Mouse (Mus musculus): Measurements from ENCODE around the gene Fbn1. TPM values are rescaled to one million over a fixed set of nuclear protein-coding genes. Genes with fewer than 3 reads are reported as not detected.

The Fbn1 gene
- total RNA-seq, 4 experiments from 2014 or later, result 9.0 to 10.6 (median 9.7) TPM

DNA sequence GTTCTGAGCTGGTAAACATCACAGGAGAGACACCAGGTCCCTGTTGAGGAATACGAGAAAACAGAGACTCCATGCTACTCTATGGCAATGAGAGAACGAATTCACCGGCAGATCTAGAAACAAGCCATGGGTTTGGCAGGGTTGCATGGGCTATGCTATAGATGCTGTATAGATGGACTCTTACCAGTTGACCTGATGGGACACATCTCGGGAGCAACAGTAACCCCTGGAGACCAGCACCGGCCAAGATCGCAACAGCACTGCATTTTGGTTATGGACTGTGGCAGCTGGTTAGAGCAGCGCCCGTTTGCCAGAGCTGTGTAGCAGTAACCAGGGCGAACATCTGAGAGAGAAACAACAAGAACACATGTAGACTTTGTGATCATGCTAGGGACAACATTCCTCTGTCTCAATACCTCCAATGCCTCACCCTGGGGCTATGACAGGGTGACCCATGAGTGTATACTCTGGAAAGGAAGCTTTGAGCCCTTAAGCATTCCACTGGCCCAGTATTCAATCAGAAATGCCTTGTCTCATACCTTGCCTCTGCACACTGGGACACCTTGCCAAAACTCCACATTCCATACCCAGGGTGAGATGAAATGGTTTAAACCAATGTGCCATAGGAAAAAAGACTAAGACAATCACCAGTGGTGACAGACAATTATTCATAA, 113.2 kb downstream of the Fbn1 start:
- no peak for DNase-seq (ENCODE audit: low spot score in 2 of 2)

DNA sequence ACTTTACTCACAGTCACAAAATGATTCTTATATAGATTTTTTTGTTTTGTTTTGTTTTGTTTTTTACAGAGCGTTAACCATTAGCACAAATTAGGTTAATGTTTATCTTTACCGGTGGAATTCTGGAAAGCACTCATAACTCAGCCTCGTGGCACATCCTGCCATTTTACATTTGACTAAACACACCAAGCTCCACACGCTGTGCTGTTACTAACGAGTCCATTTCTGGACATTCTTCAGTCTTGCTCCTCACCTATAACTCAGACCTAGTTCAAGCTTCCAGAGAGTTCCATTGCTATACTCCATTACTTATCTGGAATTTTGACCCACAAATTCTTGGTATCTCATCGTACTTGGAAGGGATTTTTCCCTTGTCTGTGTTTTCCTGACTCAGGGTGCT, 116.2 kb downstream of the Fbn1 start:
- no peak for DNase-seq (ENCODE audit: low spot score in 2 of 2)

DNA sequence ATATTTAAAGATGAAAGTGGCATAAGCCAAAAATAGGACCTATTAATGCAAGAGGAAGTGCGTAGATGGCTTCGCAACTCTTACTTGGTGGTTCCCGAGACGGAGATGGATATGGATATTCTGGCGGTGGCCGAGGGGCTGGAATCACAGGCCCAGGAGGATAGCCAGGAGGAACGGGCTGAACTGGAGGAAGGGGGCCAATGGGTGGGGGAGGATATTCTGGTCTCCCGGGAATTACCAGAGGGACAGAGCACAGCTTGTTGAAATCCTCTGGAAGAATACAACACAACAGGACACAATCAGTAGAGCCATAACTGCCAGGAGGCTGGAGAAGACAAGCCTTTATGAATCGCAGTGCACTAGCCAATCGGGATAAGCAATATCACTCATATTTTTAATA, 118.0 kb downstream of the Fbn1 start:
- DNase-seq (ENCODE audit: low spot score in 2 of 2), result no peak

DNA sequence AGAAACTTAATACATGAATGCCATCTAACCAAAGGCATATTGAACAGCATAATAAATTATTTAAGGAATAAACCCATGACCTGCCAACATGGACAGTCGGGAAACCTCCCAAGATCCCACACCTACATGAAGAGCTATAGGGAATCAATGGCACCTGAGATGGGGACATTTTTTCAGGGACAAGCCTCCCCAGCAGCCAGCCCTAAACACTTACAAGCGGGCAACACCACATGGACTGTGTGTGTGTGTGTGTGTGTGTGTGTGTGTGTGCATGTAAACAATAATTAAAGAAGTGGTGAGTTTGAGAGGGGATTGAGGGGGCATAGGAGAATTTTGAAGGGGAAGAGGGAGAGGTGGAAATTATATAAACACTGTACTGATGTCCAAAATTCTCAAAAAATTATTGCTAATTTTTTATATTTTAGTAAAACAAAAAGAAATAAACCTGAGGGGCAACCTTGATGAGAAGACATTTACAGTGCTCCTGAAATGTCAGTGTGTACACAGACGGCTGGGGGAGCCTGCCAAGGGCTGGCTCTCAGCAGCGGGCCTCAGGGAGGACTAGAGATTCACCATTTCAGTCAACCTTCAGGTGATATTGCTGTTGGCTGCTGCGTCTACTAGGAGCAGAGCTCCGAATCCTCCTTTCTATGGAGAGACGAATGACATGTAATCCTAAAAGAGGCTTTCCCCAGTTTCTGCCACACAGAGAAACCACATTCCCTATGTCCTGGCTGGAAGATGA, 121.4 kb downstream of the Fbn1 start:
- DNase-seq (ENCODE audit: low spot score in 2 of 2), result no peak

DNA sequence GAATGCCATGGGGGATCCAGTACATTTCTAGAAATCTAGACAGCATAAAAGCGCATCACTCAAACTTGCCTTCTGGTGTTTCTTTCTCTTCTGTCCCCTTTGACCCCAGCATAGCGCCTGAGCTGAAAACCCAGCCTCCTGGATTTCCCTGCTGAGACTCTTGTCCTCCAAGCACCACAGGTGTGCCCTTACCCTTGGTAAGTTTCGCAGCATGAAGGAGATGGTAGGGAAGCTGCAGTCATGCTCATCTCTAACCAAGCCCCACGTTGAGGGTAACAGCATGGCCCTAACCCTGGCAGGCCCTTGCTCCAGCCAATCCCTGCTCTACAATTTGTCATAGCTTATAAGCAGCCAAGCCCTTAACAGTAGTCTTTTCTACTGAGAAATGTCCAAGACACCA, 122.9 kb downstream of the Fbn1 start:
- DNase-seq (ENCODE audit: low spot score in 2 of 2), result no peak

DNA sequence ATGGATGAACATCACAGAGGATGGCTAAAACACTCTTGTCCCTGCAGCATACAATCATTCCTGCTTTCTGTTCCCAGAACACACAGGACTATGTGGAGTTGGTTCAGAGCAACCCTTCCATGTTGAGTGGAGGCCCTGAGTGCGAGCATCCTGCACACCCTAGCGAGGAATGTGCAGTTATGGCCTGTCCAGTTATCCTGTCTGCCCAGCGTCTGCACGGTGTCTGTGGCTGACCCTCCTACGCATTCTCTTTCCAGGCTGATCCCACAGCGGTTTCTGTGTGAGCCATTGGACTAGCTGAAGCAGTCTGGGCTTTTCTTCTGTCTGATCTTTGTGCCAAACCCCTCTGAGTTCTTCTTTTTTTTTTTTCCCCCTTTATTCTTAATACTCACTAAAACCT, 123.4 kb downstream of the Fbn1 start:
- DNase-seq (ENCODE audit: low spot score in 2 of 2), result no peak

DNA sequence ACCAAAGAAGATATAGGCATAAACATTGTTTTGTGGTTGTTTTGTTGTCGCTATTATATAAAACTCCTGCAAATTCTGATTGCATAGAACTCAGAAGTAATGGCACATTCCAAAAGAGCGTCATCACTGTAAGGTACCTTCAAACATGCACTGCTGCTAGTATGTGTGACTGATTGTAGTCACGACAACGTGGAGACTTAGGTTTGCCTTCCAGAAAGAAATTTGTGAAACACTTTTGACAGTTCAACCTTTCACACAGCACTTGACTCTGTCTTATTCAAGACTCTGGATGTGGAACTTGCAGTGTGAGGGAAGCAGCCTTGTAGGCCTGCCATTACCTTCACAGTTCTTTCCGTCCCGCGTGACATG, 124.5 kb downstream of the Fbn1 start:
- DNase-seq (ENCODE audit: low spot score in 2 of 2), result no peak

DNA sequence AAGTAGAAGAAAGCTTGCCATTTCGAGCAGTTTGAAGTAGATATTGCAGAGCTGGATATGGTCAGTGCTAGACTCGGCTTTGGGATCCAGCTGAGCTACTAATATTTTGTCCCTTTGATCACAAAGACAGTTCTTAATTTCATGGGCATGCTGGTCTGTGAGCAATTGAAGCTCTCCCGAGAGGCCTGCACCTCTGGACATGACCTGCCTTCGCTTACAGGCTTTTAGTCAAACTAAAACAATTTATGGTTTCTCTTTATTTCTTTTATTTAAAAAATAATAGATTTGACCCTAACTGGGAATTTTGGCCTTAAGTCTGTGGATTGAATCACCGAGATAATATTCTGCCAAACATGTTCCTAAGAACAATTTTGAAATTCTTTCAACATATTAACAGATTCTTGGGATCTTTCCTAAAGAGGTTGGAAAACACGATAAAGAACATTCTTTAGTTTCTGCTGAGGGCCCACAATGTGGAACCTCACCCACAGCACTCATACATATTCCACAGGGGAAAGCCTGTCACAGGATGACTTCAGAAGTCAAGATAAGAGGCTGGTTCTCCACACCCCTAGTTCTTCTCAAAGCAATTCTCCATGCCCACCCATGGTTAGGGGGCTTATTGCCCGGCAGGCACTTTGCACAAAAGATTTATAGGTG, 125.0 kb downstream of the Fbn1 start:
- no peak for DNase-seq (ENCODE audit: low spot score in 2 of 2)

DNA sequence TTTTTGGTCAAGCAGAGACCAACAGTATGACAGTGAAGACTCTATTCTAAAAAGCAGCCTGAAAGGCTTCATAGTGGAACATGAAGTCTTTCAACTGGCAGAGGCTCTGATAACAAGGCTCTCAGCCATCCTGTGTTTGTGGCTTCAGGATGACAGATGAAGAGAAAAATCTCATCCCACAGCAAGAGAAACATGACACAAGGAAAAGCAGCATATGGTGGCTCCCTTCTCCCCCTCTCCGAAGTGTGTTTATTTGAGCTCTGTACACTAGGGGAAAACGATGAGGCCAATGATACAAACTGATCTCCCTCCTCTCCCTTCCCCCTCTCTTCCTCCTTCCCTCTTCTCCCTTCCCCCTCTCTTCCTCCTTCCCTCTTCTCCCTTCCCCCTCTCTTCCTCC, 127.7 kb downstream of the Fbn1 start:
- peak in 1 of 2 experiments; percentile 7 for DNase-seq (ENCODE audit: low spot score in 2 of 2)

DNA sequence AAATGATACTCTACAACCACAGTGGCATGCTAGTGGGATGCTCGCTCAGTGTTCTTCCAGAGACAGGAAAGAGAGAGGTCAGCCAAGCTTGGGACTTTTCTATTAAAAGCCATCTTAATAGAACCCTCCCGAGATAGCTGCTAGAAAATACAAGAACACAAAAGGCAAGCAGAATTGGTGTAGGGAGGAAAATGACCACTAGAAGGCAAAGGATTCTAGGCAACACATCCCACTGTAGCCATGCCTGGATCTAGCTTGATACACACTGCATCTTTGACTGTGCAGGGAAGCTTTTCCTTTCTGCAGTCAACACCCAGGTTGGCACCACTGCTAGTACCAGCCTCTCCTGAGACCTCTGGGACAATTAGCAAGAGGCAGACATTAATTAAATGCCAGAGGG, 128.6 kb downstream of the Fbn1 start:
- no peak for DNase-seq (ENCODE audit: low spot score in 2 of 2)

DNA sequence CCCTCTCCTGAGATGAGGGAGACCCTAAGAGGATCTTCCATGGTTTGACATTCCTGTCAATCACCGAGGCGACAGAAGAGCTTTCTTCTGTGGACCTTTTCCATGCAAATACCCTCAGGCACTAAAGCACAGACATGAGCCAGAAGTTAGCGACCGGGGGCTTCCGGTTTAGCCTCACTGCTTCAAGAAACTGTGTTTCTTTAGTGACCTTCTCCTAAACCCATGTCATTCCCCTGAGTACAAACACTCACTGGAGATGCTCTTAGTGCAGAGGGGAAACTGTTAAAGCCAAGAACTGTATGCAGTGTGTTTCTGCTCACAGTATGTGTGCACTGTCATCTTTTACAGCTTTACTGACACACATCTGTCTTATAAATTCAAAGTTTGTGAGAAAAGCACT, 131.9 kb downstream of the Fbn1 start:
- no peak for DNase-seq (ENCODE audit: low spot score in 2 of 2)

DNA sequence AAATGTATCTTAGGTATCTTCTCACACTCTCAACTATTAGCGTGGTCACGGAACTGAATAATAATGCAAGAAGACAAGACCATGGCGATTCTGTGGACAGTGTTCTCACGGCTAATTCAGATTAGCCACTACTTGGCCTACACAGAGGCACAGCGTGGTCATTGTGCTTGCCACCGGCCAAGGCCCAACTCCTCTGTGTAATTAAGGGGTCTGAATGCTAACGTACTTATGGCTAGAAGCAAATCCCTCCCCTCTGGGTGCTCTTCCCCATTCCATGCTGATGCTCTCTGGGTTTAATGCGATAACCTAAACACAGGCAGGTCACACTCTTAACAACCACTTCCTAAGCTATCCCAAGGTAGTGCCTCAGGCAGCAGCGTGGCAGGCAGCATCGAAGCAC, 132.5 kb downstream of the Fbn1 start:
- DNase-seq (ENCODE audit: low spot score in 2 of 2), result no peak

DNA sequence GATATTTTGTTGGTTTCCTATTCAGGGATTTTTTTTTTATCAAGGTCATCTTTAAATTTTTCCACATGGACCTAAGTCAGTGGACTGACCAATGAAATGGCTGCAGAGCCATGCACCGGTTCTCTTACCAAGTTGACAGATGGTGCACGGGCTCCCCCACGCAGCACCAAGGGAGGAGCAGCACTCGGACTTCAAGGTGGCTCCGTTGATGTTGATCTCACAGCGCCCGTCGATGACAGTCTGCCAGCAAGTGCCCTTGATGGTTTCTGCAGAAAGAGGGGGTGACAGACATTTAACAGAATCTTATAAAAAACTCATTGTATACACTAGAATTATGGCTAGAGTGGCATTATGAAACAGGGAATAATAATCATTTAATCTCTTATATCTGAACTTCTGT, 138.1 kb downstream of the Fbn1 start:
- DNase-seq (ENCODE audit: low spot score in 2 of 2), result no peak

DNA sequence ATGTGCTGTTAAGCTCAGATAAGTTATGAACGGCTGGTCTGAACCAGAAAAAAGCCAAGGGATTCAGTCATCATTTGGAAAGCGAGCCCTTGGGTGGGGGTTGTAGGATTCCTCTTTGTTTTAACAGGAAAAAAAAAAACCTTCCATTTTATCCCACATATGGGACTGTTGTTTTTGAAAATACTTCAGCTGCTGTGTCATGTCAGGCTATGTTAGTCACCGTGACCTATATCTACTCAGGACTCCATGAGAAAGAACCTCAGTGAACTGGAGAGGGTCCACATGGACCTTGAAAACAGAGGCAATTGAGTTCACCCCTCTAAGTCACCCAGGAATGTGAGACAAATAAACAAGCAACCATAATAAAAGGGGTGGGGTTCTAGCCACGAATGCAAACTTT, 139.2 kb downstream of the Fbn1 start:
- DNase-seq (ENCODE audit: low spot score in 2 of 2), result no peak

DNA sequence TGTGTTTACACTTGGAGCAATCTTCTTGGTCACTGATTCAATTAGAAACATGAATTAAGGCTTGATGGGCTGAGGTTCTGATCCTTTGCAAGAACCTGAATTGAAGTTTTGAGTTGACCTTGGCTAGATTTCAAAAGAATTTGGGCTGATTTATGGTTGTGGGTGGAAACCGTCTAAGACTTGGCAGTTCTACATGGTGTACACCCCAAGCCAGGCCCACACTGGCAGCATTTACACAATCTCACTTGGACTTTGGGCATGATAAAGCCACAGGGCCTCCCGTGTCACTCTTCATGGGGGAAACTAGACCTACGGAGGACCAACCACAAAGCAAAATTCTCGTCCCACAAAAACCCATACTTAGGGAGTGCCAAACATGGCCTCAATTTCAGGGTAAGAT, 146.1 kb downstream of the Fbn1 start:
- DNase-seq (ENCODE audit: low spot score in 2 of 2), result no peak

DNA sequence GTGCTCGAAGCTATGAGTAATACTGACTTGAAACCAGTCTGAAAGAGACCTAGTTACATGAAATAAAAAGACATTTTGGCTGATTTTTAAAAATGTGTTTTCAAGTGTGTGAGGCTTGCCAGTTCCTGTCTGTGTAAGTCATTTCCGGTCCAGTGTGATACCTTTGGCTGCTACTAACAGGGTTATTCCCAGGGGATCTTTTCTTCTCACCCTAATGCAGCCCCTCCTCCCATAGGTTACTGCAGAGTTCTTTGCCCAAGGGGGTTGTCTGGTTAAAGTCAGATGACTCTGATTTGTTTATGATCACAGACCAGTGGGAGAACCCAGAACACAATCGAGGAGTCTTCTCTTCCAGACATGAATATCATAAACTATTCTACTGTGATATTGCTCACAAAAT, 151.3 kb downstream of the Fbn1 start:
- DNase-seq (ENCODE audit: low spot score in 2 of 2), result no peak

DNA sequence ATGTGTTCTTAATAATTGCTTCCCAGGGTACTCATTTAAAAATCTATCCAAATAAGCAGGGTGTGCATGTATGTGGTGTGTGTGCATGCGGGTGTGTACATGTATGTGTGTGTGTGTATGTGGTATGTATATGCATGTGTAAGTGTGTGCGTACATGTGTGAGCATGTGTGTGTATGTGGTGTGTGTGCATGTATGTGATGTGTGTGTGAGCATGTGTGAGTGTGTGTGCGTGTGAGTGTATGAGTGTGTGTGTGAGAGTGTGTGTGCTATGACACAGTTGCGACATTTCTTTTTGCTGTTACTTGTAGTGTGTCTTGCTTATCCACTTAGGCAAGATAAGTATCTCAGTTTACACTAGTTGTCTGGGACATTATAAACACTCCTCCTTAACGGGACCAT, 151.7 kb downstream of the Fbn1 start:
- no peak for DNase-seq (ENCODE audit: low spot score in 2 of 2)

DNA sequence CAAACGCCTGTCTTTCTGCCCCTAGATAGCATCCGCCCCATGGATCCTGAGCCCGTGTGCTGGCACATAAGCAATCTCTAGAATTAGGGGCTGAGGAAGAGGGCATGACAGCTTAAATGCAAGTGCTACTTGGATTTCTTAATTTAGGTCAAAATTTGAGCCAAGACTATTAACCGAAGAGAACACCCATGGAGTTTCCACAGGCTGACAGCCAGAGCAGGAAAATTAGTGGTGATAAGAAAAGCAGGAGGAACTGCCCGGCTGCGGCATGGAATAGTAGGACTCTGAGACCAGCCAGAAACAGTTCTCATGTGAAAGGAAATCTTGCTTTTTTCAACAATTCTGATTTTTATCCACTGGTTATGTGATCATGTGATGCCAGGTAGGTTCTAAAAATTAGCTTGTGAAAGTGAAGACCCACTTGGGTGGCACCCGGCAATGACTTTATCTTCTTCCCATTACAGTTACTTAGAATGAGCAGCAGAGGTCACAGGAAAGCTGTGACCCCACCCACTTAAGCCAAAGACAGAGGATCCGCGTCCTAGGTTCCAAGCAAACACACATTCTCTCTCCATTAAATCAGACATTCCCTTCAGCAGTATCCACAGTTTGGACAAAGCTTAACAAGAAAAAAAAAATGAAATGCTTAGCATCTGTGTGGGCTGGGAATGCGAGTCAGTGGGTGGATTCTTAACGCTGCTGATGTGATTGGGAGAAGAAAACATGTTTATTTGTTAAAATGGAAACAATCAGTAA, 152.4 kb downstream of the Fbn1 start:
- no peak for DNase-seq (ENCODE audit: low spot score in 2 of 2)

DNA sequence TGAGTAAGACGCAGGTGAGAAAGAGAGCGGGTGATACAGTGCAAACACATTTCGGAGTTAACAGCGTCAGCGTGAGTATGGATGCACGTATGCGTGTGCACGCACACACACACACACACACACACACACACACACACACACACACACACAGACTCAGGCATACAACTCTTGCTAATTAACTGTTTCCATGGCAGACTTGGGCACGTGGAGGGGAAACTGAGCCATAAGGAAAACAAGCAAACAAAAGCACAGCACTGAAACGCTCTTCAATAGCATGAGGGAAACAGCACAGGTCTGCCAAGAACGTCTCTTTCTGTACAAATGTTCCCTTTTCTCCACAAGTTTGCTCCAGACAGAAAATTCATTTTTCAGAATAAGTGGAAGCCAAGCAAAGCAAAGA, 153.2 kb downstream of the Fbn1 start:
- no peak for DNase-seq (ENCODE audit: low spot score in 2 of 2)

DNA sequence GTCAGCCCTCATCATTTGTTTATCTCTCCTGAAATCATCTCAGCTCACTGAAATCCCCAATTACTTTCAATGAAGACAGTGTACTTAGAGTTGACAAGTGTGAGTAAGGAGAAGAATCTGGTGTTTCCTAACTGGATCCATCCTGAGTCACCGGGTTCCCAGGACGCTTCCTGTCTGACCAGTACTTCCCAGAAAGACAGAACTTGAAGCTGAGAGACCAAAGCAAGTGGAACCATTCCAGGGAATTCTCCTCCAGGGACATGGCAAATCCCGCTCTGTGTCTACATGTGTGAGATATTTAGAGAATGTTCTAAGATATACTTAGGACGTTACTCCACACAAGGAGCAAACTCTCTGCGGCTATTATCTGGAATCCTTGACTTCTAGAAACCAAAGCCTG, 158.6 kb downstream of the Fbn1 start:
- no peak for DNase-seq (ENCODE audit: low spot score in 2 of 2)

DNA sequence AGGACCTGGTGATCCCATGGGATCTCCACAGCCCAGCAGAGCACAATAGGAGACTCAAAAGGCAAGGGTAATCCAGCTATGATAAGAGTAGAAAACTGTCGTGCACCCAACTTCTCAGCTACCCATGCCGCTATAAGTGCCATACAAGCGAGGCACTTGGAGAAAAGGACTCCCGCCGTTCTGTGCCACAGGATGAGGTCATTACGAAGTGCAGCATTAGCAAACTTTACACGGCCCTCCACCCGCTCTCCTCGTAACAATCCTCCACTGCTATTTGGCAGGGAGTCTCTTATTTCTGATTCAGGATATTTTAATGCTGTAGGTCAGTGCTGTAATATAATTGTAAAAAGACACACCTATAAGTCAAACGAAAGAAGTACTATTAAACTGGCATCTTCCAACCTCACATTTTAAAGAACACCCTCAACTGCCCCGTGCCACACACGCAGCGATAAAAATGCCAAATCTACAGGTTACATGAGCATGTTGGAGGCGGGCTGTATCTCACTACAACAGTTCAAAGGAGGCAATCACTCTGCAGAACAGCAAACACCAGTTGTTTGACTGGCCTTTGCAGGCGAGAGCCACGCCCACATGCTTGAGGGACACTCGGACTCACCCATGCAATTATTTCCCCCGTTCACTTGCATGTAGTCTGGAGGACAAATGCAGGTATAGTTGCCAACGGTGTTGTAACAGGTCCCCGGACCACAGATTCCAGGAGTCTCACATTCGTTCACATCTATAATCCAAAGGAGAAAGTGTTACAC, 165.4 kb downstream of the Fbn1 start:
- DNase-seq (ENCODE audit: low spot score in 2 of 2), result no peak

All from layer of hippocampus, adult 8-10 months (tissue).